Mouse (Mus musculus): ENCODE measurements around the gene Dleu7. TPM values are rescaled to one million over a fixed set of nuclear protein-coding genes. Genes with fewer than 3 reads are reported as not detected.
A peak's percentile ranks its signal among the peaks of the same experiment; 100 is the strongest.

The Dleu7 gene
- total and polyA plus RNA-seq, 3 experiments, result not detected

DNA sequence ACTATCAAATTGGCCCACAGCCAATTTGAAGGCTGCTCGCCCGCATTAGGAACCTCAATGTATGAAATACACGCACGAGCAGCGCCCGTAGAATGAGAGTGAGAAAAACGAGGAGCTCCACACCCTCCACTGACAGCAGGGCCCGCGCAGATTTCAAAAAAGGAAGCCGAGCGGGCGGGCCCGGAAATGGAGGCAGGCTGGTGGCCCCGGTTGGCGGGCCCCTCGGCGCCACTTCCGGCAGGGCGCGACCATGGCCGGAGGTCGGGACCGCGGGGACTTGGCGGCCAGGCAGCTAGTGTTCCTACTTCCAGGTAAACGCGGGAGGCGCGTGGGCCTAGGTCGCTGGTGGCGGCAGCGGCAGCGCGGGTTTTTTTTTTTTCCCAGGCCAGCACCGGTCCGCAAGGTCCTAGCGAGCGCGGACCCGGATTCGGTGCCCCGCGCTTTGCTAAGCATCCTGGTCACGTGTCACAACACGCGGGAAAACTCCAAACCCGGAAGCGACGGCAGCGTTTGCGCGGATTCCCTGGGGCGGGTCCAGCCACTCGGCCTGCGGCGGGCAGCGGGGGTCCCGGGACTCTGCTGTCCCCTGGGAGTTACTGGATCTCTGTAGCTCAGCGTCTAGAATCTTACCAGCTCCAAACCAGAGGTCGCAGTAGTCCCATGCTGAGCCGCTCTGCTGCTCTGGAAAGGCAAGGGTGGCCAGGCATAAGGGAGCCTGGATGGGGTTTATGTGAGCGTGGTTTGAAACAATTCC is 39.2 kb upstream of the Dleu7 start (continued):
- TF ChIP-seq POLR2AphosphoS2 (IDR thresholded peaks at IDR 0.05; ENCODE audit: low read length) (peak; percentile 76), CTCF (IDR thresholded peaks at IDR 0.05 in 2 of 3, conservative IDR thresholded peaks at IDR 0.05 in 1 of 3; ENCODE audit: control insufficient read depth in 1 of 3, insufficient read depth in 1 of 3, low read depth in 2 of 3, low read length in 3 of 3, poor library complexity in 1 of 3, severe bottlenecking in 1 of 3) (no peak), NRF1 (IDR thresholded peaks at IDR 0.05; ENCODE audit: insufficient read depth, low read depth, low read length, poor library complexity, severe bottlenecking) (peak; percentile 44; the same call in 1 of the 2 replicates), MAZ (IDR thresholded peaks at IDR 0.05; ENCODE audit: low read depth, low read length) (no peak), MAFK (IDR thresholded peaks at IDR 0.05; ENCODE audit: borderline replicate concordance, low read depth, low read length) (no peak), TBP (IDR thresholded peaks at IDR 0.05; ENCODE audit: low read depth, low read length) (peak; percentile 78), EP300 (IDR thresholded peaks at IDR 0.05; ENCODE audit: low read depth in 1 of 2, low read length in 2 of 2) (no peak), GATA1 (IDR thresholded peaks at IDR 0.05; ENCODE audit: low read depth, low read length) (no peak), ETS1 (IDR thresholded peaks at IDR 0.05; ENCODE audit: low read depth, low read length) (no peak), NELFE (IDR thresholded peaks at IDR 0.05; ENCODE audit: low read depth, low read length) (peak; percentile 60; the same call in 1 of the 2 replicates), ZMIZ1 (IDR thresholded peaks at IDR 0.05; ENCODE audit: low read depth, low read length) (0 out of 2 replicates have a peak, but pooled peaks have one; percentile 17), BHLHE40 (IDR thresholded peaks at IDR 0.05; ENCODE audit: borderline replicate concordance, low read depth, low read length) (0 out of 2 replicates have a peak, but pooled peaks have one; percentile 36), MYB (IDR thresholded peaks at IDR 0.05; ENCODE audit: low read depth, low read length) (no peak), MAX (IDR thresholded peaks at IDR 0.05; ENCODE audit: low read length) (peak; percentile 92), ZKSCAN1 (IDR thresholded peaks at IDR 0.05; ENCODE audit: low read depth, low read length) (no peak), ELF1 (IDR thresholded peaks at IDR 0.05; ENCODE audit: low read depth, low read length) (peak; percentile 93), TCF12 (IDR thresholded peaks at IDR 0.05; ENCODE audit: low read depth, low read length) (0 out of 2 replicates have a peak, but pooled peaks have one; percentile 44), MEF2A (IDR thresholded peaks at IDR 0.05; ENCODE audit: extremely low read depth, insufficient replicate concordance, low read depth, low read length, poor library complexity, severe bottlenecking) (no peak), KAT2A (conservative IDR thresholded peaks at IDR 0.05; ENCODE audit: low read depth, low read length) (0 out of 2 replicates have a peak, but pooled peaks have one; percentile 16), RAD21 (IDR thresholded peaks at IDR 0.05; ENCODE audit: low read depth, low read length) (no peak), UBTF (IDR thresholded peaks at IDR 0.05; ENCODE audit: borderline replicate concordance, insufficient read depth, low read depth, low read length) (no peak)

DNA sequence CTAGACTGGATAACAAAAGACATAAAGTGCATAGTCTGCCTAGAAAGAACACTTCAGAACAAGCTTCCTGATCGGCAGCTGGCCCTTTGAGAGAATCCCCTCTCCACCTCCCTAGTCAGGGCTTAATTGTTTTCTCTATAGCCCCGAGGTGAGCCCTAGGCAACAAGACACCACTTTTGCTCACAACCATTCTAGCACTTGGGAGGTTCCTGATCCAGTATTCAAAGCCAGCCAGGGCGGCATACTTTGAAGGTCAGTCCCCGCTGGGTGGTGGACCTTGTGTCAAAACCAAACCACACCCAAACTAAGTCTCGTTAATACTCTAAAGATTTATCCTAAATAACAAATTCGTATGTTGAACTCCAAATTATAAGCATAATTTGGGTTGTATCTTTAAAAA is 38.6 kb upstream of the Dleu7 start:
- DNase-seq (ENCODE audit: low read depth, low spot score), result no peak
- H3K79me2 ChIP-seq (ENCODE audit: control insufficient read depth, insufficient read depth, low read length, poor library complexity), result peaks cover 33% of the 10 kb centered on the region
- peak overlapping the region; percentile 64 to 93 for H3K4me3 ChIP-seq (ENCODE audit: control insufficient read depth in 1 of 2, insufficient read depth in 1 of 2, low read depth in 2 of 2, low read length in 2 of 2)
- H3K9me3 ChIP-seq (replicated peaks; ENCODE audit: insufficient read depth, low read length), result no peaks in the 10 kb centered on the region
- H3K4me1 ChIP-seq (ENCODE audit: control insufficient read depth in 1 of 2, insufficient read depth in 2 of 2, low read length in 2 of 2), result peaks cover 5 to 13% of the 10 kb centered on the region in 2 experiments; a peak in 3 of 4 replicates
- H3K9ac ChIP-seq (ENCODE audit: control insufficient read depth, low read depth, low read length, poor library complexity, severe bottlenecking), result peak overlapping the region; percentile 88
- H3K27ac ChIP-seq (ENCODE audit: control insufficient read depth, low read depth, low read length), result peak overlapping the region; percentile 94
- no peaks in the 10 kb centered on the region for H3K27me3 ChIP-seq (ENCODE audit: control insufficient read depth in 1 of 2, insufficient read depth in 2 of 2, low read length in 2 of 2)
- peaks cover 0 to 13% of the 10 kb centered on the region in 2 experiments; a peak in 2 of 4 replicates for H3K36me3 ChIP-seq (ENCODE audit: control insufficient read depth in 1 of 2, insufficient read depth in 2 of 2, low read length in 2 of 2)
- TF ChIP-seq ZNF384 (IDR thresholded peaks at IDR 0.05; ENCODE audit: low read depth, low read length) (no peak; the same call in 1 of the 2 replicates), USF1 (IDR thresholded peaks at IDR 0.05; ENCODE audit: low read depth, low read length) (peak; percentile 0; the same call in 1 of the 2 replicates)

All from MEL (cell line).